Mouse (Mus musculus): ENCODE data around the gene Rars2. TPM values are rescaled to one million over a fixed set of nuclear protein-coding genes. Genes with fewer than 3 reads are reported as not detected.
"Not testable (repeated sequence)": the region's sequence is repeated elsewhere in the genome, so short reads cannot be mapped to it uniquely, and the experiment has no call there.

Gene Rars2
- 10 to 100 TPM; 18.2 to 22.1 TPM for total RNA-seq (2021)
- long read RNA-seq, experiment 1, transcript Rars2-201 (20 exons, 1,868 nt): major isoform, 13 of 22 reads
- long read RNA-seq, experiment 1, partial matches to known transcripts: 1 of 22 reads
- long read RNA-seq, experiment 1, other reads (novel, unspliced or antisense): 7 of 22 reads
- long read RNA-seq, experiment 2, transcript Rars2-201 (20 exons, 1,868 nt): major isoform, 16 of 26 reads
- long read RNA-seq, experiment 2, partial matches to known transcripts: 0 of 26 reads
- long read RNA-seq, experiment 2, other reads (novel, unspliced or antisense): 10 of 26 reads

DNA sequence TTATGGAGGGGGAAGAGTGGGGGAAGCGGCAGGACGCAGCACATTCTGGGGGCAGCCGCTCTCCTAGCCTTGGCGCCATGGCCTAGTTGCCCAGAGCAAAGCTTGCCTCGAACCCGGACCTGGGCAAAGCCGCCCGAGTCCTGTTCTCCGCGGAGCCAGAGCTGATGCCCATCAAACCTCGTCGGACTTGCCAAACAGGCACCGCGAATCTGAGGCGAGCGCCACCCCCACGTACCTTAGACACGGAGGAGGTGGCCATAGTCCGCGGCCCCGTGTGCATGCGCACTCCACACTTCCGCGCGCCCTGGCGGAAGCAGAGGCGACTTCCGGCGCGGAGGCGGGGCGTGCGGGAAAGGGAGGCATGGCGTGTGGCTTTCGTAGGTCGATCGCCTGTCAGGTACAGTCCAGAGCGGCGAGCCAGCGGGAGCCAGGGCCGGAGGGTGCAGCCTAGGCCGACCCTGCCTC lies at the start of gene Rars2, which contains the start of gene Orc3:
Gene Rars2 (plus strand): TSS at position 328 of the 465 bp plus-strand sequence.
Gene Orc3 (minus strand): TSS at position 315 of the 465 bp plus-strand sequence.
- peak within 1 kb of the TSS; percentile 92 for H3K4me3 ChIP-seq
- peak within 1 kb of the TSS; percentile 95 for H3K27ac ChIP-seq
- intact Hi-C loops (cut with DNase I): loop anchor here (5.0 kb wide), 1 partner anchor 62 kb away; the partner anchor contains the start of gene Akirin2
- DNase-seq: peak; percentile 95
- peak; percentile 23; the same call in 1 of the 2 replicates for TF ChIP-seq CTCF (IDR thresholded peaks at IDR 0.05)

DNA sequence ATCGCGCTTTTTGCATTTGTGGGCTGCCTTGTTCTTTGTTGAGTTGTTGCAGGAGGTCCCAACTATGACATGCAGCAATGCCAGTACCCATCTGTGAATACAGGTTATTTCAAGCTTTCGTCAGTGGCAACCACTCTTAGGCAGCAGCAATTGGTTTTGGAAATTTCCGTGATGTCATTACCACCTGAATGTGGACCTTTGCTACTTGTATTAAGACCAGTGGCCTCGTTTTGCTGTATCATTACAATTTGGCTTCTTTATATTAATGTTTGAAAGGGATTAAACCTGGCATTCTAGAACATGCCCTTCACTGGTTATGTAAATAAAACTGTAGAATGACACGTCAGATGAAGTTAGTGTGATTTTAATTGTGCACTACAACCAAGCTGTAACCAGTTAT lies 48.5 kb upstream of the Rars2 start:
- no peak for TF ChIP-seq CTCF (IDR thresholded peaks at IDR 0.05)
- intact Hi-C loops (cut with DNase I): no loop called here
- Histone ChIP-seq H3K4me3 (no peak overlapping the region), H3K27ac (0 out of 2 replicates have a peak overlapping the region, but pooled peaks have one; percentile 6)
- no peak for DNase-seq

DNA sequence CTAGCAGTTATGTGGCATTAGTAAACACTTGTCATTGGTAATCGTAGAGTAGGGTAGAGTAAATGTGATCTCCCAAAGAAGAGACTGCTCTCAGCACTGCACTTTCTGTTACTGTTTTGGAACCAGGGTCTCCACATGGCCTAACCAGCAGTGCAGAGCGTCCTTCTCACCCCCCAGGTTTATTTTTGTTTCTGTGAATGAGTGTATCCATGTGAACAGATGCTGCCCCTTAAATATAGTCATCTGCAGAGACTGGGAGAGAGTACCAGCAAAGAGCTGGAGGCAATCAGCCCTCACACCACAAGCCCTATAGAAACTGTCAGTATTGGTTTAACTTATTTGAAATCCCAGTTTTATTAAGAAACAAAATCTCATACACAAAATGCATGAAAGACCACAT lies 41.9 kb upstream of the Rars2 start:
- TF ChIP-seq CTCF (IDR thresholded peaks at IDR 0.05): no peak
- DNase-seq: no peak
- intact Hi-C loops (cut with DNase I): loop anchor here (5.0 kb wide), 1 partner anchor 34 kb away; no protein-coding TSS in a partner anchor
- H3K4me3 ChIP-seq: no peak overlapping the region
- no peak overlapping the region for H3K27ac ChIP-seq

DNA sequence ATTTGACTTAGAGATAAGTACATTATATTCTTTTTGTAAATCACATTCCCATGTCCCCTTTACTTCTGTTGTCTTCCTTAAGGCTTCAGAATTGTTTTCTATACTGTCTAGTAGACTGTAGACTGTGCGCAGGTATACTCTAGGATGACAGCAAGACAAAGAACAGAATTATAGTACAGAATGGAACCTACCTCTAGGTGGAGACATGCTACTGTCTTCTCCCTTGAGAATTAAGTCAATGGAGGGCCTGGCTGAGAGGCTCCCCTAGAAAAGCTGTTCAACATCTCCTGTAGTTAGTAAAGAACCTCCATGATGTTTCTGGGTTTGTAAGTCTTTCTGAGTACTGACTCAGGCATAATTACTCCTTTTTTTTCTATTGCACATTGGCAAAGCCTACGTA lies 37.7 kb upstream of the Rars2 start:
- Histone ChIP-seq H3K27ac (peak overlapping the region; percentile 56), H3K4me3 (no peak overlapping the region)
- DNase-seq: no peak
- intact Hi-C loops (cut with DNase I): no loop called here
- TF ChIP-seq CTCF (IDR thresholded peaks at IDR 0.05): peak; percentile 30; the same call in 1 of the 2 replicates

DNA sequence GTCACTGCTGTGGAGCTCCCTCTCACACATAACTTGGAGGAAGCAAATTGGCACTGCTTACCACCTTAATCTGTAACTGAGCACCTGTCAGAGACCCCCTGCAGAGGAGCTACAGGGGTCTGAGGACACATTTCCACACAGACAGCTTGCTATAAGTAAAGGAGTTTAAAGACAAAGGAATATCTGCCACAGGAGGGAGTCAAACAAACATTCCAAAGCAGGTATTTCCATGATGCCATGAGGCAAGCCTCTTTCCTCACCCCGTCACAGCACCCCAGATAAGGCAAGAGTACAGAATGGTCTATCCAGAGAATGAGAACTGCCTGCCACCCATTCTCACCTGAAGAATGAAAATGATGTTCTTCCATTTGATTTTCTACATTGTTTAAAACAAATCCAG lies 35.5 kb upstream of the Rars2 start:
- peak overlapping the region; percentile 48; the same call in 1 of the 2 replicates for H3K27ac ChIP-seq

DNA sequence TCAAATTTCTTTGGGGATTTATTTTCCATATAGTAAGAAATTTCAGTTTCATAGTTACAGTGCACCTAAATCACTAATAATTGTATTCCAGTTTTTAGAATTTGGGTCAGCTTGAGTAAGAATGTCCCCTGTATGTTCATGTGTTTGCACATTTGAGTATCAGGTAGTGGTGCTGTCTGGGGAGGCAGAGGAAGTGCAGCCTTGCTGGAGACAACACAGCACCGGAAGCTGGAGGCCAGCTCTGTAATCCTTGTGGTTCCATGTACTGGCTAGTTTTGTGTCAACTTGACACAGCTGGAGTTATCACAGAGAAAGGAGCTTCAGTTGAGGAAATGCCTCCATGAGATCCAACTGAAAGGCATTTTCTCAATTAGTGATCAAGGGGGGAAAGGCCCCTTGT lies 33.3 kb upstream of the Rars2 start:
- H3K27ac ChIP-seq; DNase-seq; intact Hi-C loops (cut with DNase I); H3K4me3 ChIP-seq: not testable (repeated sequence)

More for the DNA sequence above, 35.5 kb upstream of the Rars2 start:
- TF ChIP-seq CTCF (IDR thresholded peaks at IDR 0.05): no peak
- no peak for DNase-seq
- H3K4me3 ChIP-seq: no peak overlapping the region
- intact Hi-C loops (cut with DNase I): no loop called here

DNA sequence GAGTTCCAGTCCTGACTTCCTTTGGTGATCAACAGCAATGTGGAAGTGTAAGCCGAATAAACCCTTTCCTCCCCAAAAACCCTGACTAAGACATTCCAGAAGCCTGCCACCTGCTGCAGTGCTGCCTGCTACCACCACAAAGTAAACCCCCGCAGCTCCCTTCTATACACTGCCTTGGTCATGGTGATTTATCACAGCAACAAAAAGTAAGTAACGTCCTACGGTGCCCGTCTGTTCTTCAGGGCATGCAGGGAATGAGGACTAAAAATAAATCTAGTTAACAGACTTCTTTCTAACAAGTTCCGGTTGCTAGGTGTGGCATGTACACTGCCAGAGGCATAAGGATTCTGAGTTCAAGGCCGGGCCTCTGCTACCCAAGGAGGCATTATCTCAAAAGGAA lies 32.8 kb upstream of the Rars2 start:
- Histone ChIP-seq H3K27ac (no peak overlapping the region), H3K4me3 (no peak overlapping the region)
- TF ChIP-seq CTCF (IDR thresholded peaks at IDR 0.05): no peak
- no peak for DNase-seq
- intact Hi-C loops (cut with DNase I): no loop called here

DNA sequence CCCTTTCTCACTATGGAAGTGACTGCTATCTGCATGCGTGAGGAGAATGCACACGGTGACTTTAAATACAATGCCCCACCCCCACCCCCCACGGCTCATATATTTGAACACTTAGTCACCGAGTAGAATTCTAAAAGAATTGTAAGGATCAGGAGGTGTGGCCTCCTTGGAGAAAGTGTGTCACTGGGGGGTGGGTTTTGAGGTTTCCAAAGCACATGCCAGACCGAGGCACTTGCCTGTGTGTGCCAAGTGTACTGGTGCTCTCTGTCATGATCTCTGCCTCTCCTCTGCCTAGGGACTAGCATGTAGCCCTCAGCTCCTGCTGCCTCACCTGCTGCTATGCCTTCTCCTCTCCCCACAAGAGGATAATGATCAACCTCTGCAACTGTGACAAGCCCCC lies 32.3 kb upstream of the Rars2 start:
- Histone ChIP-seq H3K4me3 (no peak overlapping the region), H3K27ac (no peak overlapping the region)
- TF ChIP-seq CTCF (IDR thresholded peaks at IDR 0.05): no peak
- no peak for DNase-seq
- intact Hi-C loops (cut with DNase I): no loop called here

DNA sequence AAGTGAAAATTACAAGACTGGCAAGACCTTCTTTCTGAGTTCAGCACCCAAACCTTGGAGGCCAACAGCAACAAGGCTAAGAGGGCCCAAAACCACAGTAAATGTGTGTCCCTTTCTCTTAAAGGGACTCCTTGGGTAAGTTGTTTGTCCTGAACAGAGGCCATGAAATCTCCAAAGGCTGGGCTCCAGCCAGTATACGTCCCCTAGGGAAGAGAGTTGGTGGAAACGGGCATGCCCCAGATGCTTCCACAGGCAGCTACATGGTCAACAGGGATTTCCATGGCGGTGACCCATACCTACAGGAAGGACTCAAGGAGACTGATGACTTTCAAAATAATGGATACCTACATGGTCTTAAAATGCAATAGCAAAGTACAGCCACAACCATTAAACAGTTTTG lies 31.3 kb upstream of the Rars2 start:
- no peak for TF ChIP-seq CTCF (IDR thresholded peaks at IDR 0.05)
- Histone ChIP-seq H3K4me3 (no peak overlapping the region), H3K27ac (no peak overlapping the region)
- intact Hi-C loops (cut with DNase I): no loop called here
- DNase-seq: no peak

DNA sequence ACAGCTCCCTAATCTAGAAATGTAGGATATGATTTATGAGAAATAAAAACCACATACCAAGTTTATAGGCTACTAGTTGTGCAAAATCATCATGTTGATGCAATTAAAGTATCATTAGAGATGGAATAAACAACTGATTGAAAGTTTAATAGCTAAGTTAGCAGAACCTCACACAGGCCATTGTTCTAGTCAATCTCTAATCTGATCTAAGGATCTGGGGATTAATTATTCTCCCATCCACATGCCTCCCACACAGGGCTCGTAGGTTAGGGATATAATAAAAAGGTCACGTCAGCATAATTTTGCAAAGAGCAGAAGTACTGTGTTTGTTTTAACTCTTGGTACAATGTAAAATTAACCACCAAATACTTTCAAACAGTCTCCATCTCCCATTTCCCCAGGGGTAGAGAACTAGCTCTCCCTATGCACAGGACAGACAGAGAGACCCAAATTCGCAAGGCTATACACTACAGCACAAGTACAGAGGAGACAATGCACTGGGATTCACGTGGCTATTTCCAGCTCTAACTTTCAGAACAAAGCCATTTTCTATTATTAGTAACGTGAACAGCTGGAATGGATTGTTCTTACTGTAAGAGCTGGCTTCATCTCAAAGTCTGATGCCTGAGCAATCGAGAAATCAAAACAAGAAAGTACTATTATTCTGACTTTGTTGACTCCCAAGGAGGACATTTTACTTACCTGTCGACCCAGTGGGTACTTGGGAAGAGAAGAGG lies 29.7 kb upstream of the Rars2 start:
- Histone ChIP-seq H3K27ac (no peak overlapping the region), H3K4me3 (no peak overlapping the region)
- no peak for DNase-seq
- no peak for TF ChIP-seq CTCF (IDR thresholded peaks at IDR 0.05)
- intact Hi-C loops (cut with DNase I): no loop called here

DNA sequence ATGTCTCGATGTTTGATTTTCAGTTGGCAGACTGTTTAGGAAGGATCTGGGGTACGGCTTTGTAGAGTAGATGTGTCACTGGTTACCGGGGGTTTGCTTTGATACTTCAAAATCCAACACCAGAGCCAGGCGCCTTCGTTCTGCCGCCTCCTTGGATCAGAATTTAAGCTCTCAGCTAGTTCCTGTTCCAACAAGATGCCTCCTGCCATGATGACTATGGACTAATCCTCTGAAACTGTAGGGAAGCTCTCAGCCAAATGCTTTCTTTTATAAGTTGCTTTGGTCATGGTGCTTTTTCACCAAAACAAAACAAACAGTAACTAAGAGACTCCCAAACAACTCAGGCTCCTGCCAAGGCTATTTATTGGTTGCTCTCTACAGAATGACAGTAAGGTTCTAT lies 11.6 kb upstream of the Rars2 start:
- no peak for TF ChIP-seq CTCF (IDR thresholded peaks at IDR 0.05)
- no peak overlapping the region for H3K27ac ChIP-seq
- no peak overlapping the region for H3K4me3 ChIP-seq
- intact Hi-C loops (cut with DNase I): no loop called here
- DNase-seq: no peak

DNA sequence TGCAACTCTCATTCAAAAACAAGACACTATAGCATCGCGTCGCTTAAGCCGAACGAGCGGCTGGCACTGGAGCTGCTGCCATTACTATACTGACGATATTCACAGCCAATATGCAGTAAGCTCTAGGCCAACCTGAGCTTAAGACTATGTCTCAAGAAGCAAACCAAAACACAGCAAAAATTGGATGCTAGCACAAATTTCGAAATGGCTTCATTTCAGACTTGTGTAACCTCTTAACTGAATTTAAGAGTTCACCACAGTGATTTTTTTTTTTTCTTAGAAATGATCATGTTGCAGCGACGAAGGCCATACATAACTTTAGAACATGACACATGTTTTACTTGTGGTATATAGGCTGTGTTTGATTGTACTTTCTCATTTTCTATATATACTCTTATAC lies 8.1 kb upstream of the Rars2 start:
- TF ChIP-seq CTCF (IDR thresholded peaks at IDR 0.05): no peak
- intact Hi-C loops (cut with DNase I): loop anchor here (5.0 kb wide), 1 partner anchor 34 kb away; no protein-coding TSS in a partner anchor
- Histone ChIP-seq H3K27ac (no peak overlapping the region), H3K4me3 (no peak overlapping the region)
- no peak for DNase-seq

DNA sequence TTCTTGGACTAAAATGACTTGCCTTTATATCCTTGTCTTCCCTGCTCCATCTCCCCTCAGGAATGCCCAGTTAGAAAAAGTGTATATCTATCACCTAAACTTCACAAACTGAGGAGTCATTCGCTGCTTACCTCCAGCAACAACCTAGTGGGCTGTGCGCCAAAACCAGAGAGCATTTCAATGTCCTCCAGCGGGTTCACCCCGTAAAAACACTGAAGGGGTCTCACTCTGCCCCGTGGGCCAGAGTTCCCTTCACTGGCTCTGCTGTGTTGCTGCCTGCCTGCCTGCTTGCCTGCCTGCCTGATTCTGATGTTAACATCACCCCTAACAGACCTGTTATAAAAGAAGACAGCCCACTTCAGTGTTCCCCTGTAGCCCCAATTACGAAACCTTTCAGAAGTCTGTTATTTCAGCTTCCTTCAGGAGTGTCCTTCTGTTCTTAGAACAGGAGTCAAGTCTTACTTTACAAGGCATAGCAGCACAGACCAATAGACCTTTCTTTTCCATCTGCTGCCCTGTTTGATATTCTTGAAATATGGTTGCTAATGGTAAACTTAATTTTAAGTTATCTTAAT lies 1.1 kb upstream of the Rars2 start:
- DNase-seq: peak; percentile 26
- intact Hi-C loops (cut with DNase I): loop anchor here (5.0 kb wide), 1 partner anchor 61 kb away; the partner anchor contains the start of gene Akirin2
- TF ChIP-seq CTCF (IDR thresholded peaks at IDR 0.05): no peak
- H3K27ac ChIP-seq: peak overlapping the region; percentile 95
- peak overlapping the region; percentile 92 for H3K4me3 ChIP-seq

All from gastrocnemius, adult 2 months (tissue).